Mouse (Mus musculus) midbrain, postnatal 0 days (tissue): ENCODE measurements at regions not wholly inside any gene's neighbourhood (a gene's known extent, or its start where the extent isn't known, plus 50 kb on each side); places are given as distances from the start of the nearest gene placed in this dataset.

Experiments used
- ATAC-seq: fragments of 200-750 bp; cut with Nextera tagmentation; 2 replicates; pipeline ENCODE4 v1.8.0; 2017; ENCODE audit warnings: moderate number of reproducible peaks, mild to moderate bottlenecking, moderate TSS enrichment, moderate library complexity; ENCODE audit not compliant: low FRiP score
- DNase-seq: peaks from one replicate; pipeline ENCODE4 v3.0.0-alpha.2; 2015; ENCODE audit warnings: low spot score
- H3K27ac ChIP-seq: fragments of 300-500 bp; sonication (generic); 2 replicates; pipeline ENCODE4 v1.5.1; 2014; ENCODE audit warnings: low read depth, mild to moderate bottlenecking, low read length, mixed read lengths
- H3K27me3 ChIP-seq: fragments of 300-500 bp; sonication (generic); 2 replicates; pipeline ENCODE4 v1.6.1; 2014; ENCODE audit warnings: low read length, control low read depth, mixed read lengths; ENCODE audit not compliant: insufficient read depth
- H3K36me3 ChIP-seq: fragments of 300-500 bp; sonication (generic); 2 replicates; pipeline ENCODE4 v1.6.1; 2014; ENCODE audit warnings: low read length, control low read depth, mixed read lengths; ENCODE audit not compliant: insufficient read depth
- H3K4me1 ChIP-seq: fragments of 300-500 bp; sonication (generic); 2 replicates; pipeline ENCODE4 v1.6.1; 2014; ENCODE audit warnings: mild to moderate bottlenecking, control low read depth, antibody characterized with exemption, low read length, mixed read lengths; ENCODE audit not compliant: insufficient read depth
- H3K4me2 ChIP-seq: fragments of 300-500 bp; sonication (generic); 2 replicates; pipeline ENCODE4 v1.6.1; 2014; ENCODE audit warnings: low read depth, mild to moderate bottlenecking, low read length, mixed read lengths; ENCODE audit not compliant: poor library complexity, severe bottlenecking
- H3K4me3 ChIP-seq: fragments of 300-500 bp; sonication (generic); 2 replicates; pipeline ENCODE4 v1.5.1; 2014; ENCODE audit warnings: low read depth, mild to moderate bottlenecking, low read length, moderate library complexity
- H3K9ac ChIP-seq: fragments of 300-500 bp; sonication (generic); replicated peaks from 2 replicates; pipeline ENCODE4 v1.6.1; 2014; ENCODE audit warnings: mild to moderate bottlenecking, low read length, moderate library complexity, mixed read lengths; ENCODE audit not compliant: poor library complexity, severe bottlenecking
- H3K9me3 ChIP-seq: fragments of 300-500 bp; sonication (generic); 2 replicates; pipeline ENCODE4 v1.6.1; 2016; ENCODE audit warnings: low read length, control low read depth
- CTCF ChIP-seq: IDR thresholded peaks from 2 replicates; pipeline ENCODE4 v1.5.1; 2016; ENCODE audit warnings: antibody characterized with exemption, mild to moderate bottlenecking
- WGBS: fragments of 180-500 bp; shearing (Covaris S2); extraction: QIAGEN DNeasy Blood & Tissue Kit; methylation state at CpG from one replicate; pipeline ENCODE4 v1.1.7; 2014; 5-methylcytosine and 5-hydroxymethylcytosine counted together

GRCm38 (mm10) chr13:43852888-43853287 lies 68.3 kb downstream of the Cd83 start:
- H3K27me3 ChIP-seq, result no peaks in the 10 kb centered on the region
- no peak for DNase-seq
- H3K9ac ChIP-seq, result no peak overlapping the region
- H3K36me3 ChIP-seq, result no peaks in the 10 kb centered on the region
- no peak overlapping the region for H3K4me3 ChIP-seq
- no peaks in the 10 kb centered on the region for H3K9me3 ChIP-seq
- no peak for TF ChIP-seq CTCF
- 85% methylated on average over 1 of the region's 1 CpGs for WGBS
- H3K27ac ChIP-seq, result no peak overlapping the region
- H3K4me1 ChIP-seq, result no peaks in the 10 kb centered on the region
- ATAC-seq, result no peak
- H3K4me2 ChIP-seq, result no peak overlapping the region

DNA sequence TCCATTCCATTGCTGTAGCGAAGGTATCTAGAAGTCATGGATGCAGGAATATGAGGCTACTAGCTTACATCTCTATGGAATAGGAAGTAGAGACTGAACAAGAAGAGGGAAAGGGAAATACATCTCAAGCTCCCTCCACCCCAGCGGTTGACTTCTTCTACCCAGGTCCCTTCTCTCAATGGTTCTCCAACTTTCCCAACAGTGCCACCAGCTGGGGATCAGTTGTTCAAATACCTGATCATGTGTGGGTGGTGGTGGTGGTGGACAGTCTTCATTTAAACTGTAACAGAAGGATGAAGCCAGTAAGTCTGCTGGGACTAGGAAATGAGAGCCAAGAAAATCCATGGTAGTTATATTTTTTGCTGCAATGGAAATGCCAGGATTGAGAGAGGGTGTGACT lies 70.4 kb downstream of the Cd83 start:
- no peak for TF ChIP-seq CTCF
- no peak overlapping the region for H3K4me2 ChIP-seq
- no peak overlapping the region for H3K9ac ChIP-seq
- no peak overlapping the region for H3K27ac ChIP-seq
- DNase-seq, result no peak
- ATAC-seq, result no peak
- no peaks in the 10 kb centered on the region for H3K36me3 ChIP-seq
- no peak overlapping the region for H3K4me3 ChIP-seq
- H3K4me1 ChIP-seq, result no peaks in the 10 kb centered on the region
- 100% methylated on average over 2 of the region's 2 CpGs for WGBS
- H3K9me3 ChIP-seq, result no peaks in the 10 kb centered on the region
- no peaks in the 10 kb centered on the region for H3K27me3 ChIP-seq

DNA sequence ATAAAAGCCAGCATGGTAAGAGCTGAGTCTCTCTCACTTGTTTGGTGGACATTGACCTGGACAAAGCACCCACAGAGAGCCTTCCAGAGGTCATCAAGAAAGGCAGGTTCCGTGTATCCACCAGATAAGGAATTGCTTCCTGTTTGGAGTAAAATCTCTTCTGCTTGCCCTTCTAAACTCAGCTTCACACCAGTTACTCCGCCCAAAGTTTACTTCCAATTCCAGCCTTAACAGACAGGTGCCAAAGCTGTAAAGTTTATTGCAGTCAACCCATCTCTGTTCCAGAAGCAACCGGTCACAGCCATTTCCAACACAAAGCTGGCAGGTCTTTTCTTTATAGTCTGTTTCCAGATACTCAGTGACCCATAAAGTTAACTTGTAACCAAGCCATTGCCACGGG lies 76.4 kb downstream of the Cd83 start:
- no peak for TF ChIP-seq CTCF
- Histone ChIP-seq H3K27me3 (no peaks in the 10 kb centered on the region), H3K4me2 (no peak overlapping the region), H3K9me3 (no peaks in the 10 kb centered on the region), H3K36me3 (no peaks in the 10 kb centered on the region), H3K27ac (no peak overlapping the region), H3K4me1 (peaks cover 6% of the 10 kb centered on the region; the same call in 1 of the 2 replicates), H3K9ac (no peak overlapping the region), H3K4me3 (no peak overlapping the region)
- WGBS, result 70% methylated on average over 4 of the region's 4 CpGs
- ATAC-seq (no peak), DNase-seq (no peak)

DNA sequence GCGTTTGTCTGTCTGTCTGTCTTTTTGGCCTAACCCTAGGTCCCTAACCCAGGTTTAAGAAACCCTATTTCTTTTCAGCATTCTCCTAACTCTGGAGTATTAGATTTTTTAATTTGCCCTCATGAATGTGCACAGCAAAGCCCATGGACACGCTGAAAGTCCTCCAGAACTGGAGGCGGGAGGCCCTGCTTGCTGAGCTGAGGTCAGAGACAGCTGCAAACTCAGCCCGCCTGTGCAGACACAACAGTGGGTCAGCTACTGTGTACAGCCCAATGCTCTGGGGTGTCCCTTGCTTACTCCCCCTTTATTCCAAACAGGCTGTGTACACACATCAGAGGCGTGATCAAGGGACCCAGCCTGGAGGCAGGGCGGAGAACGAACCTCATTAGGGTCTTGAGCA lies 76.8 kb downstream of the Cd83 start:
- no peak for TF ChIP-seq CTCF
- H3K4me1 ChIP-seq, result peaks cover 6% of the 10 kb centered on the region; the same call in 1 of the 2 replicates
- H3K27ac ChIP-seq, result no peak overlapping the region
- no peak for ATAC-seq
- no peak overlapping the region for H3K9ac ChIP-seq
- no peak for DNase-seq
- H3K36me3 ChIP-seq, result no peaks in the 10 kb centered on the region
- H3K4me3 ChIP-seq, result no peak overlapping the region
- no peaks in the 10 kb centered on the region for H3K9me3 ChIP-seq
- WGBS, result 82% methylated on average over 7 of the region's 7 CpGs
- no peak overlapping the region for H3K4me2 ChIP-seq
- no peaks in the 10 kb centered on the region for H3K27me3 ChIP-seq

GRCm38 (mm10) chr13:43862056-43862455 lies 77.5 kb downstream of the Cd83 start:
- 64% methylated on average over 5 of the region's 5 CpGs for WGBS
- no peak overlapping the region for H3K4me2 ChIP-seq
- ATAC-seq, result no peak

DNA sequence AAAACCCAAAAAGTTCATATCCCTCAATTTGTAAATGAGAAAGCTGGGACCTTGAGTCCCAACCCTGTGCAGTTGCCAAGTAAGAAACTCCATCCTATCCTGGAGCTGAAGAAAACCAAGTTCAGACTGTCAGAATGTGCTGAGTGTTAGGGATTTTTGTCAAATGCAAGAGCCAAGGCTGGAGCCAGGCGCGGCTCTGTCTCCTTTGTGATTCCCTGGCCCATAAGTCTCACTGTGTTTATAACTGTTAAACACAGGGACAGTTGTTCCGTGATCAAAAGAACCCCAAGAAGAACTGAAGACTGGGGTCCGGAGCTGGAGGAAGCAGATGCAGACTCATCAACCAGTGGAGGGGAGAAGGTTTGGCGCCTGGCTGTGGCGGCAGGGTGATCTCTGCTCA lies 78.0 kb downstream of the Cd83 start:
- H3K27ac ChIP-seq, result no peak overlapping the region
- H3K4me2 ChIP-seq, result no peak overlapping the region
- H3K4me3 ChIP-seq, result no peak overlapping the region
- peaks cover 6% of the 10 kb centered on the region; the same call in 1 of the 2 replicates for H3K4me1 ChIP-seq
- no peak overlapping the region for H3K9ac ChIP-seq
- no peak for ATAC-seq
- no peaks in the 10 kb centered on the region for H3K36me3 ChIP-seq
- no peak for DNase-seq
- 86% methylated on average over 6 of the region's 6 CpGs for WGBS
- TF ChIP-seq CTCF, result no peak
- no peaks in the 10 kb centered on the region for H3K27me3 ChIP-seq
- no peaks in the 10 kb centered on the region for H3K9me3 ChIP-seq

More at GRCm38 (mm10) chr13:43862056-43862455, 77.5 kb downstream of the Cd83 start:
- Histone ChIP-seq H3K9me3 (no peaks in the 10 kb centered on the region), H3K4me3 (no peak overlapping the region), H3K36me3 (no peaks in the 10 kb centered on the region), H3K27me3 (no peaks in the 10 kb centered on the region), H3K9ac (no peak overlapping the region), H3K4me1 (peaks cover 6% of the 10 kb centered on the region; the same call in 1 of the 2 replicates), H3K27ac (no peak overlapping the region)
- no peak for DNase-seq
- TF ChIP-seq CTCF, result no peak
